Mouse (Mus musculus) myocyte (in vitro differentiated cells): ENCODE results near the gene Fgf12. TPM values are rescaled to one million over a fixed set of nuclear protein-coding genes. Genes with fewer than 3 reads are reported as not detected.
A peak's percentile ranks its signal among the peaks of the same experiment; 100 is the strongest.

Experiments
- H3K27me3 ChIP-seq: one replicate; pipeline ENCODE4 v1.6.1; 2011; ENCODE audit not compliant: control insufficient read depth, insufficient read depth, insufficient read length
- H3K36me3 ChIP-seq: one replicate; pipeline ENCODE4 v1.6.1; 2011; ENCODE audit not compliant: control insufficient read depth, insufficient read depth
- H3K4me2 ChIP-seq: one replicate; pipeline ENCODE4 v1.6.1; 2011; ENCODE audit warnings: low read depth, control low read depth
- H3K4me3 ChIP-seq: one replicate; pipeline ENCODE4 v1.5.1; 2011; ENCODE audit warnings: mild to moderate bottlenecking, control low read depth, moderate library complexity
- H3K79me2 ChIP-seq: one replicate; pipeline ENCODE4 v1.6.1; 2011; ENCODE audit not compliant: control insufficient read depth, insufficient read depth
- H3ac ChIP-seq: one replicate; pipeline ENCODE4 v1.6.1; 2011; ENCODE audit not compliant: control insufficient read depth, insufficient read length
- CEBPB ChIP-seq: IDR thresholded peaks from 2 replicates; pipeline ENCODE4 v1.6.1; 2011; ENCODE audit warnings: mild to moderate bottlenecking, moderate library complexity; ENCODE audit not compliant: poor library complexity, insufficient read depth, severe bottlenecking
- E2F4 ChIP-seq: IDR thresholded peaks from one replicate; pipeline ENCODE4 v1.6.1; 2011; ENCODE audit warnings: mild to moderate bottlenecking, control low read depth, moderate library complexity; ENCODE audit not compliant: insufficient read depth
- MAX ChIP-seq: IDR thresholded peaks from one replicate; pipeline ENCODE4 v1.6.1; 2011; ENCODE audit warnings: low read depth, mild to moderate bottlenecking, control low read depth
- MYOD1 ChIP-seq, 3 experiments: IDR thresholded peaks; one replicate each; pipeline ENCODE4 v1.6.1; 2011; ENCODE audit warnings: control low read depth in 2 of 3, low read depth in 2 of 3, mild to moderate bottlenecking in 2 of 3, moderate library complexity in 1 of 3; ENCODE audit not compliant: insufficient read length in 2 of 3, control insufficient read depth in 1 of 3
- MYOG ChIP-seq, 3 experiments: IDR thresholded peaks; one replicate each; pipeline ENCODE4 v1.6.1; 2011; ENCODE audit warnings: control low read depth in 2 of 3, low read depth in 2 of 3, mild to moderate bottlenecking in 2 of 3; ENCODE audit not compliant: insufficient read length in 2 of 3, control insufficient read depth in 1 of 3, insufficient read depth in 1 of 3
- POLR2A ChIP-seq: IDR thresholded peaks from one replicate; pipeline ENCODE4 v1.6.1; 2011; ENCODE audit warnings: low read depth, mild to moderate bottlenecking, control low read depth, moderate library complexity; ENCODE audit not compliant: insufficient read length
- POLR2AphosphoS2 ChIP-seq: IDR thresholded peaks from one replicate; pipeline ENCODE4 v1.6.1; 2011; ENCODE audit warnings: low read depth, control low read depth; ENCODE audit not compliant: insufficient read length
- REST ChIP-seq: IDR thresholded peaks from one replicate; pipeline ENCODE4 v1.6.1; 2011; ENCODE audit warnings: mild to moderate bottlenecking, control low read depth, moderate library complexity; ENCODE audit not compliant: insufficient read depth, insufficient read length
- SRF ChIP-seq: IDR thresholded peaks from one replicate; pipeline ENCODE4 v1.6.1; 2011; ENCODE audit warnings: low read depth; ENCODE audit not compliant: control insufficient read depth, insufficient read length
- TCF12 ChIP-seq: IDR thresholded peaks from one replicate; pipeline ENCODE4 v1.6.1; 2011; ENCODE audit warnings: mild to moderate bottlenecking, control low read depth; ENCODE audit not compliant: poor library complexity, insufficient read depth, severe bottlenecking
- TCF3 ChIP-seq: IDR thresholded peaks from one replicate; pipeline ENCODE4 v1.6.1; 2011; ENCODE audit warnings: low read depth, control low read depth; ENCODE audit not compliant: insufficient read length
- USF1 ChIP-seq: IDR thresholded peaks from one replicate; pipeline ENCODE4 v1.6.1; 2011; ENCODE audit warnings: low read depth, mild to moderate bottlenecking, control low read depth, moderate library complexity
- polyA plus RNA-seq: library from polyadenylated mRNA; unstranded; fragments of >200 nt; fragmentation: generic; extraction: Trizol; gene quantifications from one replicate; pipeline ENCODE4 v1.2.1, GENCODE M21; 2012; ENCODE audit warnings: missing spikeins

Gene Fgf12
- polyA plus RNA-seq, 1 experiment: not detected

GRCm38 (mm10) chr16:28753124-28753917 lies 453 bp upstream of the Fgf12 start:
- Histone ChIP-seq H3K4me2 (no peak overlapping the region), H3K79me2 (no peaks in the 10 kb centered on the region), H3ac (no peak overlapping the region), H3K4me3 (no peak overlapping the region), H3K27me3 (peaks cover 13% of the 10 kb centered on the region), H3K36me3 (no peaks in the 10 kb centered on the region)
- peak; percentile 40 for TF ChIP-seq REST
- TF ChIP-seq USF1: no peak

DNA sequence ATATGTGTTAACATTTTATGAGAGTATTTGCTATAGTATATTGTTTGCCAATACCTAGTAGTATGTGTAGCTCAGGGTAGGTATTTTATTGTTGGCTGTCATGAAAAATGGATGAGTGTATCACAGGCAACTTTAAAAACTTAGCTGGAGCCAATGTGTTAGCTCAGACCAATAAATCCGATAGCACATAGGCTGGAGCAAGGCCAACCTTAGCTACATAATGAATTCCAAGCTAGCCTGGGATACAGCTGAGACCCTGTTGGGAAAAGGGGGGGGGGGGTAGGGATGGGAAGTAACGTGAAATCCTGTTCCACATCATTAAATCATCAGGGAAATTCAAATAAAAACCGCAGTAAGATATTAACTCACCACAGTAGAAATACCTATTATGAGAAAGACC lies 18.4 kb downstream of the Fgf12 start:
- H3ac ChIP-seq: no peak overlapping the region
- H3K27me3 ChIP-seq: no peaks in the 10 kb centered on the region
- TF ChIP-seq TCF3 (no peak), MYOG (IDR thresholded peaks at IDR 0.05; ENCODE audit: control insufficient read depth in 1 of 3, insufficient read depth in 1 of 3, insufficient read length in 2 of 3, low read depth in 2 of 3) (no peak), REST (no peak), E2F4 (no peak), CEBPB (no peak), USF1 (no peak), MAX (no peak), MYOD1 (IDR thresholded peaks at IDR 0.05; ENCODE audit: control insufficient read depth in 1 of 3, insufficient read length in 2 of 3, low read depth in 2 of 3) (no peak), TCF12 (no peak), SRF (no peak), POLR2A (no peak), POLR2AphosphoS2 (no peak)
- H3K79me2 ChIP-seq: no peaks in the 10 kb centered on the region
- H3K4me3 ChIP-seq: no peak overlapping the region
- H3K36me3 ChIP-seq: no peaks in the 10 kb centered on the region
- H3K4me2 ChIP-seq: no peak overlapping the region

DNA sequence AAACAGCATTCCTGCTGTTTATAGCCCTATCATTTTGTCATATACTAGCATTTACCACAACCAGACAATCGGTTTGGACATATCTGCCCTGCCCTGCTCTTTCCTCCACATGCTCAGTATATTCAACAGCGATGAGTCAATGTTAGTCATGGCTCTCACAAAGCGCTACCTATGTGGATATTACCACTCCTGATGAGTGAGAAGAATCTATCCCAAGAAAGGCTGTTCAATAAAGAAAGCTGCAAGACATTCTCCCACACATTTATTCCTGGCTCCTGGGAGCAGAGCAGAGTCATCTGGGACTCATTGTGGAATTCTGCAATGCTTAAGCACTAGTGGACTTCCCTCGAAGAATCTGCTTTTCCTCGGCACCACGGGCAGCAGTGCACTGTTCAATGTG lies 26.1 kb downstream of the Fgf12 start:
- H3K79me2 ChIP-seq: no peaks in the 10 kb centered on the region
- no peak overlapping the region for H3K4me2 ChIP-seq
- no peak overlapping the region for H3K4me3 ChIP-seq
- no peaks in the 10 kb centered on the region for H3K27me3 ChIP-seq
- H3ac ChIP-seq: no peak overlapping the region
- H3K36me3 ChIP-seq: no peaks in the 10 kb centered on the region
- TF ChIP-seq SRF (no peak), CEBPB (no peak), MAX (no peak), USF1 (no peak), POLR2A (no peak), TCF3 (no peak), POLR2AphosphoS2 (no peak), MYOG (IDR thresholded peaks at IDR 0.05; ENCODE audit: control insufficient read depth in 1 of 3, insufficient read depth in 1 of 3, insufficient read length in 2 of 3, low read depth in 2 of 3) (no peak), TCF12 (no peak), MYOD1 (IDR thresholded peaks at IDR 0.05; ENCODE audit: control insufficient read depth in 1 of 3, insufficient read length in 2 of 3, low read depth in 2 of 3) (no peak), REST (no peak), E2F4 (no peak)

GRCm38 (mm10) chr16:28706623-28707022 lies 46.2 kb downstream of the Fgf12 start:
- no peaks in the 10 kb centered on the region for H3K36me3 ChIP-seq
- H3K4me3 ChIP-seq: no peak overlapping the region
- H3K79me2 ChIP-seq: no peaks in the 10 kb centered on the region
- H3ac ChIP-seq: no peak overlapping the region
- no peaks in the 10 kb centered on the region for H3K27me3 ChIP-seq
- no peak overlapping the region for H3K4me2 ChIP-seq
- TF ChIP-seq REST: no peak
- TF ChIP-seq SRF: no peak
- TF ChIP-seq USF1: no peak
- TF ChIP-seq MAX: no peak
- TF ChIP-seq CEBPB: no peak
- TF ChIP-seq TCF3: no peak

DNA sequence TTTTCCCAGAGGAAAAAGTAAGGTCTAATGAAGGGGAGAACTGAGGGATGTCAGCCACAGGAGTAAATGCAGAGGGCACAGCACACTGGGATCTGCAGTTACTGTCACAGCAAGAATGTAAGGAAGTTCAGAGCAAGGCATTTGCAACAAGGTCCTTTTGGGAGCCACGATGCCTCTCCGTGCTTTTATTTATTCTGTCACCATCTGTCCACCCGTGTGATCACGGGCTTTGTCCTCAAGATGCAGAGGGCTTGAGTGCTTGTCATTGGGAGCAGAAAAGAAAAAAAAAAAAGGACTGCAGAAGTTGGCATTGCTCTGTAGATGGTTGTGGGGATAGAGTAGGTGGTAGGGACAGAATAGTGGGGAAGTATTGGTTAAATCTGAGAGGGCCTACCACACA lies 52.5 kb downstream of the Fgf12 start:
- Histone ChIP-seq H3K36me3 (no peaks in the 10 kb centered on the region), H3K79me2 (no peaks in the 10 kb centered on the region), H3K4me3 (no peak overlapping the region), H3ac (no peak overlapping the region), H3K27me3 (no peaks in the 10 kb centered on the region), H3K4me2 (no peak overlapping the region)
- TF ChIP-seq POLR2A: no peak
- no peak for TF ChIP-seq E2F4
- TF ChIP-seq CEBPB: no peak
- no peak for TF ChIP-seq MYOG (IDR thresholded peaks at IDR 0.05; ENCODE audit: control insufficient read depth in 1 of 3, insufficient read depth in 1 of 3, insufficient read length in 2 of 3, low read depth in 2 of 3)
- TF ChIP-seq MAX: no peak
- no peak for TF ChIP-seq TCF3
- no peak for TF ChIP-seq REST
- no peak for TF ChIP-seq TCF12
- no peak for TF ChIP-seq POLR2AphosphoS2
